Comparison of ENCODE assay signal across 18 mouse cellular contexts in genomic region chr7:133505628-133506027, GRCm38 (mm10).
DNase-seq lines count a peak whose midpoint lies in the region; ATAC-seq and TF ChIP-seq lines count a peak whose summit lies in the region.
"Had no signal": no experiment of that assay in that cellular context is flagged by ENCODE, and none has a peak within 500 bp of the region (broad histone marks: within the 10 kb centered on the region; RNA-seq: fewer than 3 reads in every experiment).

No protein-coding gene starts in this region.

- H3K4me1 ChIP-seq in heart, adult 2 months (ENCODE audit: control insufficient read depth, insufficient read depth, low read length): no peaks in the 10 kb centered on the region
- H3K4me1 ChIP-seq in liver, adult 2 months (ENCODE audit: control insufficient read depth, insufficient read depth, low read length): no peaks in the 10 kb centered on the region
- no peaks in the 10 kb centered on the region for H3K4me1 ChIP-seq in liver, embryonic 12.5 days
- H3K4me1 ChIP-seq in stomach, postnatal 0 days (replicated peaks; ENCODE audit: control insufficient read depth, insufficient read depth): no peaks in the 10 kb centered on the region
- H3K4me1 ChIP-seq in forebrain, embryonic 14.5 days (ENCODE audit: control insufficient read depth, insufficient read depth, low read length): peaks cover 8% of the 10 kb centered on the region; the same call in 1 of the 2 replicates

- no peak overlapping the region for H3K4me3 ChIP-seq in heart, adult 2 months
- H3K4me3 ChIP-seq in liver, adult 2 months (ENCODE audit: insufficient read depth, low read depth, low read length): no peak overlapping the region
- no peak overlapping the region for H3K4me3 ChIP-seq in liver, embryonic 12.5 days
- H3K4me3 ChIP-seq in stomach, postnatal 0 days (ENCODE audit: low read depth, low read length): no peak overlapping the region
- no peak overlapping the region for H3K4me3 ChIP-seq in forebrain, embryonic 14.5 days (ENCODE audit: low read depth, low read length)
- H3K4me3 ChIP-seq: embryonic facial prominence, embryonic 12.5 days; limb, embryonic 13.5 days; midbrain, embryonic 15.5 days had no signal

- no peak overlapping the region for H3K4me2 ChIP-seq in liver, embryonic 12.5 days
- H3K4me2 ChIP-seq in stomach, postnatal 0 days (replicated peaks; ENCODE audit: low read depth): no peak overlapping the region
- no peak overlapping the region for H3K4me2 ChIP-seq in forebrain, embryonic 14.5 days (ENCODE audit: low read length)
- H3K4me2 ChIP-seq: embryonic facial prominence, embryonic 12.5 days; heart, embryonic 11.5 days; limb, embryonic 13.5 days; midbrain, embryonic 15.5 days had no signal

- intact Hi-C loops in heart, adult 2 months (cut with DNase I): no loop called here
- intact Hi-C loops in heart, postnatal 36 days (cut with DNase I): no loop called here

- H3K27me3 ChIP-seq in heart, adult 2 months (ENCODE audit: control insufficient read depth, insufficient read depth, low read length): no peaks in the 10 kb centered on the region
- H3K27me3 ChIP-seq in liver, adult 2 months (ENCODE audit: control insufficient read depth, insufficient read depth, low read length): no peaks in the 10 kb centered on the region
- H3K27me3 ChIP-seq in liver, embryonic 12.5 days (replicated peaks): 0 out of 2 replicates have a peak, but pooled peaks cover 3% of the 10 kb centered on the region
- H3K27me3 ChIP-seq in stomach, postnatal 0 days (ENCODE audit: control insufficient read depth, insufficient read depth, low read length): no peaks in the 10 kb centered on the region
- H3K27me3 ChIP-seq in forebrain, embryonic 14.5 days (replicated peaks; ENCODE audit: control insufficient read depth, insufficient read depth, low read length): no peaks in the 10 kb centered on the region
- H3K27me3 ChIP-seq: midbrain, embryonic 15.5 days had no signal

- no peak for DNase-seq in heart, adult 2 months
- DNase-seq in heart, postnatal 36 days: no peak
- DNase-seq in liver, adult 2 months (ENCODE audit: extremely low read depth, low read depth, low spot score): no peak
- peak; percentile 13 for DNase-seq in thymus, postnatal 4 days
- DNase-seq in thymus, postnatal 10 days (ENCODE audit: low spot score in 2 of 2): no peak
- DNase-seq in stomach, postnatal 0 days (ENCODE audit: low spot score): no peak
- no peak for DNase-seq in forebrain, embryonic 14.5 days (ENCODE audit: low spot score)
- DNase-seq: B cell, adult 2 months; gastrocnemius, postnatal 25 days; heart, postnatal 4 days; spleen, adult 18-20 months had no signal

- H3K9me3 ChIP-seq in liver, embryonic 12.5 days (replicated peaks): no peaks in the 10 kb centered on the region
- H3K9me3 ChIP-seq in stomach, postnatal 0 days (ENCODE audit: control insufficient read depth, low read length): no peaks in the 10 kb centered on the region
- no peaks in the 10 kb centered on the region for H3K9me3 ChIP-seq in forebrain, embryonic 14.5 days (replicated peaks; ENCODE audit: control insufficient read depth, low read length)
- H3K9me3 ChIP-seq: embryonic facial prominence, embryonic 12.5 days; limb, embryonic 13.5 days; midbrain, embryonic 15.5 days had no signal

- no peak for TF ChIP-seq POLR2A in heart, adult 2 months (IDR thresholded peaks at IDR 0.05; ENCODE audit: insufficient read depth, low read depth, low read length)
- no peak for TF ChIP-seq POLR2A in liver, adult 2 months (IDR thresholded peaks at IDR 0.05; ENCODE audit: extremely low read depth, insufficient read depth, low read length)

- no peak overlapping the region for H3K27ac ChIP-seq in heart, adult 2 months
- no peak overlapping the region for H3K27ac ChIP-seq in liver, adult 2 months (replicated peaks; ENCODE audit: insufficient read depth, low read depth, low read length)
- no peak overlapping the region for H3K27ac ChIP-seq in liver, embryonic 12.5 days
- H3K27ac ChIP-seq in stomach, postnatal 0 days (replicated peaks): no peak overlapping the region
- H3K27ac ChIP-seq in forebrain, embryonic 14.5 days (ENCODE audit: low read depth, low read length): no peak overlapping the region
- H3K27ac ChIP-seq: embryonic facial prominence, embryonic 12.5 days; limb, embryonic 13.5 days; midbrain, embryonic 15.5 days had no signal

- H3K79me2 ChIP-seq in heart, adult 2 months (replicated peaks; ENCODE audit: control insufficient read depth, insufficient read depth, low read length): no peaks in the 10 kb centered on the region
- no peaks in the 10 kb centered on the region for H3K79me2 ChIP-seq in liver, adult 2 months (ENCODE audit: control insufficient read depth, insufficient read depth, low read length)

- no peak for TF ChIP-seq EP300 in heart, adult 2 months (IDR thresholded peaks at IDR 0.05; ENCODE audit: insufficient read depth, low read depth, low read length)
- no peak for TF ChIP-seq EP300 in stomach, postnatal 0 days (optimal IDR thresholded peaks at IDR 0.05)

- no peak for ATAC-seq in liver, embryonic 12.5 days
- no peak for ATAC-seq in stomach, postnatal 0 days (ENCODE audit: low FRiP score, low TSS enrichment)
- no peak for ATAC-seq in forebrain, embryonic 14.5 days
- ATAC-seq: activated CD4-positive, CD25-positive, alpha-beta regulatory T cell, adult 4 months; lung, postnatal 0 days; midbrain, embryonic 15.5 days had no signal

- H3K36me3 ChIP-seq in heart, adult 2 months (ENCODE audit: control insufficient read depth, insufficient read depth, low read length): no peaks in the 10 kb centered on the region
- H3K36me3 ChIP-seq in liver, adult 2 months (ENCODE audit: control insufficient read depth, insufficient read depth, low read length): no peaks in the 10 kb centered on the region
- no peaks in the 10 kb centered on the region for H3K36me3 ChIP-seq in liver, embryonic 12.5 days
- no peaks in the 10 kb centered on the region for H3K36me3 ChIP-seq in stomach, postnatal 0 days (ENCODE audit: control insufficient read depth, insufficient read depth, low read length)
- H3K36me3 ChIP-seq in forebrain, embryonic 14.5 days (ENCODE audit: control insufficient read depth, insufficient read depth, low read length): no peaks in the 10 kb centered on the region
- H3K36me3 ChIP-seq: embryonic facial prominence, embryonic 12.5 days; limb, embryonic 13.5 days; midbrain, embryonic 15.5 days had no signal

- WGBS in heart, adult 2 months: 84% methylated on average over 2 of the region's 2 CpGs
- 94% methylated on average over 2 of the region's 2 CpGs for WGBS in liver, adult 2 months
- 73% methylated on average over 2 of the region's 2 CpGs for WGBS in liver, embryonic 12.5 days (ENCODE audit: insufficient replicate concordance)
- WGBS in stomach, postnatal 0 days: 79% methylated on average over 2 of the region's 2 CpGs
- 90% methylated on average over 2 of the region's 2 CpGs for WGBS in forebrain, embryonic 14.5 days

- no peak overlapping the region for H3K9ac ChIP-seq in heart, adult 2 months (ENCODE audit: low read depth, low read length)
- no peak overlapping the region for H3K9ac ChIP-seq in liver, adult 2 months (ENCODE audit: low read depth, low read length)
- no peak overlapping the region for H3K9ac ChIP-seq in liver, embryonic 12.5 days
- H3K9ac ChIP-seq in stomach, postnatal 0 days (ENCODE audit: low read length): no peak overlapping the region
- no peak overlapping the region for H3K9ac ChIP-seq in forebrain, embryonic 14.5 days (ENCODE audit: low read length)
- H3K9ac ChIP-seq: embryonic facial prominence, embryonic 12.5 days; limb, embryonic 13.5 days; midbrain, embryonic 15.5 days had no signal

- TF ChIP-seq CTCF in heart, adult 2 months (IDR thresholded peaks at IDR 0.05): peak; percentile 47
- 0 out of 2 replicates have a peak, but pooled peaks have one; percentile 8 for TF ChIP-seq CTCF in liver, adult 2 months (IDR thresholded peaks at IDR 0.05; ENCODE audit: low read depth, low read length)
- peak; percentile 32 for TF ChIP-seq CTCF in stomach, postnatal 0 days (IDR thresholded peaks at IDR 0.05; ENCODE audit: low read depth)
